Mouse (Mus musculus) layer of hippocampus, adult 2 months (tissue): Measurements from ENCODE around the gene Mafk. TPM values are rescaled to one million over a fixed set of nuclear protein-coding genes. Genes with fewer than 3 reads are reported as not detected.

ENCODE experiments used
- DNase-seq, 2 experiments: peaks; one replicate each; pipeline ENCODE4 v3.0.0; 2022; ENCODE audit warnings: low spot score in 2 of 2
- H3K27ac ChIP-seq: fragments of 200-600 bp; 2 replicates; pipeline ENCODE4 v1.8.1; 2022
- H3K4me3 ChIP-seq: fragments of 200-600 bp; 2 replicates; pipeline ENCODE4 v1.8.1; 2022; ENCODE audit warnings: mild to moderate bottlenecking
- CTCF ChIP-seq: fragments of 200-600 bp; conservative IDR thresholded peaks from 2 replicates; pipeline ENCODE4 v1.8.1; 2022; ENCODE audit warnings: antibody characterized with exemption, mild to moderate bottlenecking, moderate library complexity
- total RNA-seq, 2 experiments: library from RNA; stranded (reverse); gene quantifications; 2 replicates each; pipeline ENCODE4 v1.2.3; 2021

Gene Mafk
- total RNA-seq, 2 experiments from 2014 or later, result 9.2 to 9.9 TPM

DNA sequence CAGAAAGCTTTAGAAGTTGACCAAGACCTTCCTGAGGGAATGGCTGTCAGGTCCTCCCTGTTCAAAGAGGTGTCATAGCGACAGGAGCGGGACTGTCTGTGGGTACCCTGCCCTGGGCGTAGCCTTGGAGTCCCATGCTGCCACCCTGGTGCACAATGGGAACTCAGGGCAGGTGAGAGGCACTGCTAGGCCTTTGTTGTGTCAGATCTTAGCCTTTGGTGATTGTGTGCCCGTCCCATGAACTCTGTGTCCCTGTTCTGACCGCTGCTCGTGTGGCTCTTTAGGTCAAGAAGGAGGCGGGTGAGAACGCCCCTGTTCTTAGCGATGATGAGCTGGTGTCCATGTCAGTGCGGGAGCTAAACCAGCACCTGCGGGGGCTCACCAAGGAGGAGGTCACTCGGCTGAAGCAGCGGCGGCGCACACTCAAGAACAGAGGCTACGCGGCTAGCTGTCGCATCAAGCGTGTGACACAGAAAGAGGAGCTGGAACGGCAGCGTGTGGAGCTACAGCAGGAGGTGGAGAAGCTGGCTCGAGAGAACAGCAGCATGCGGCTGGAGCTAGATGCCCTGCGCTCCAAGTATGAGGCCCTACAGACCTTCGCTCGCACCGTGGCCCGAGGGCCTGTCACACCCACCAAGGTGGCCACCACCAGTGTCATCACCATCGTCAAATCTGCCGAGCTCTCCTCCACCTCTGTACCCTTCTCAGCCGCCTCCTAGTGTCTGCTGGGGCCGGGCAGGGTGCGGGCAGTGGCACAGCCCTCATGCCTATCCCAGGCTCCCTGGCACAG is 8.7 kb downstream of the Mafk start:
- no peak overlapping the region for H3K27ac ChIP-seq
- no peak for TF ChIP-seq CTCF
- no peak overlapping the region for H3K4me3 ChIP-seq
- DNase-seq, result no peak

DNA sequence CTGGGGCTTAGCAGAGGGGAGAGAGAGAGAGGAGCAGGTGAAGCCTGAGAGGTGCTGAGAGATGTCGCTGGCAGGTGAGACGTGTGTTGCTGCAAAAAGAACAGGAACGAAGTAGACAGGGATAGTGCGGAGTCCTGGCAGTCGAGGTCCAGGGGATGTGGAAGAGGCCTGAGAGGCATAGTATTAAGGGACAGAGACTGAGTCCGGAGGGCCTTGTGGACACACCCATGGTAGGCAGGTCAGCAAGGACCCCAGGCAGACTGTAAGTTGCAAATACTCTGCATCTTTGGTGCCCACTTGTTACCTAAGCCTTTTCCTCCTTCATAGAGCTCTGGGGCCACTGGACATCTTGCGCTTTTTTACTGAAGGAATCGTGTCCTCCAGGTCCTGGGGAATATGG is 9.9 kb downstream of the Mafk start:
- H3K27ac ChIP-seq, result no peak overlapping the region
- no peak for TF ChIP-seq CTCF
- no peak for DNase-seq
- no peak overlapping the region for H3K4me3 ChIP-seq

DNA sequence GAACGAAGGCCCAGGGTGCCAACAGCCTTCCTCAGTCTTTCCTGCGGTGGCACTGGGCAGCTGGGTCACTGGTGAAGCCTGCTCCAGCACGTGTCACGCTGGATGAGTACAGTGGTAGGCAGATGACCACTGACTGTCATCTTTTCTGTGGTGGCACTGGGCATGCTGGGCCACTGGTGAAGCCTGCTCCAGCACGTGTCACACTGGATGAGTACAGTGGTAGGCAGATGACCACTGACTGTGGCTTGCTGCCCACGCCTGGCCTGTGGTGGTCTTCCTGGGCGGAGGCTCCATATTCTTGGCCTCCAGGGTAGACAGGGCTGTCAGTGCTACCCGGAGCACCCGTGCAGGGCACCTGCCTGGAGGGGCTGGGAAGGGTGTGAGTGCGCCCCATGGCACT is 10.6 kb downstream of the Mafk start:
- no peak for TF ChIP-seq CTCF
- no peak for DNase-seq
- Histone ChIP-seq H3K27ac (no peak overlapping the region), H3K4me3 (no peak overlapping the region)

DNA sequence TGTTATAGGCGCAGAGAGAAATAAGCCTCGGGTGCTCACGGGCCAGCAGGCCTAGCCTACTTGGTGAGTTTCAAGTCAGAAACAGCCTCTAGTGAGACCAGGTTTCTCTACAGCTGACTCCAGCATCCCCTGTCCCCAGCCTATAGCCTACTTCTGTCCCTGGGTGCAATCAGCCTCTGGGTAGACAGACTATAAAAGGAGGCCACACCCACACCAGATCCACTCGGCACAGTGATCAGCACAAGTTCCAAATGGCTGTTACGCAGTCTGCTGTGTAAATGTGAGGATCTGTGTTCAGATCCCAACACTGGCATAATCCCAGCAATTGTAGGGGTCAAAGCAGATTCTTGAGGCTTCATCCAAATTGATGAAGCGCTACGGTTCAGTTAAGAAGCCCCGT is 11.9 kb downstream of the Mafk start:
- no peak for TF ChIP-seq CTCF
- H3K27ac ChIP-seq, result no peak overlapping the region
- H3K4me3 ChIP-seq, result no peak overlapping the region
- no peak for DNase-seq

DNA sequence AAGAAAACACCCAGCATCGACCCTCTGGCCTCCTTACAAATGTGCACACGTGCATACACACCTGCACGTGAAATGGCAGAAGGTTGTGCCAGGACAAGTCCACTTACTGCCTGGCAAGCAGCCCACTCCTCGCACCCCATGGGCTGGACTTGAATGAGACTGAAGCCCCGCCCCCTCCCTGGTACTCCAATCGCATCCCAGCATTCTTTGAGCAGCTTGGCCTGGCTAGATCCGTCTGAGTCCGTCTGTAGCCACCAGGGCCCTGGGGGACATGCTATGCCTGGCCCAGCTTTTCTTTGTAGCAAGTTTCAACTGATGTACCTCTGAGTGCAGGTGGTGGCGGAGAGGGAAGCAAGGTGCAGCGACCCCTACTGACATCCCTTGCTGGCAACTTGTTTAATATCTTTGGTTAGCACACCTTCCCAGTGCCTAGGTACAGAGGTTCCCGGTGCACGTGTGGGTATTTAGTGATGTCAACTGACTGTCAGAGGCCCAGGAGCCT is 12.3 kb downstream of the Mafk start:
- H3K27ac ChIP-seq, result no peak overlapping the region
- H3K4me3 ChIP-seq, result no peak overlapping the region
- TF ChIP-seq CTCF, result peak; percentile 58
- no peak for DNase-seq

DNA sequence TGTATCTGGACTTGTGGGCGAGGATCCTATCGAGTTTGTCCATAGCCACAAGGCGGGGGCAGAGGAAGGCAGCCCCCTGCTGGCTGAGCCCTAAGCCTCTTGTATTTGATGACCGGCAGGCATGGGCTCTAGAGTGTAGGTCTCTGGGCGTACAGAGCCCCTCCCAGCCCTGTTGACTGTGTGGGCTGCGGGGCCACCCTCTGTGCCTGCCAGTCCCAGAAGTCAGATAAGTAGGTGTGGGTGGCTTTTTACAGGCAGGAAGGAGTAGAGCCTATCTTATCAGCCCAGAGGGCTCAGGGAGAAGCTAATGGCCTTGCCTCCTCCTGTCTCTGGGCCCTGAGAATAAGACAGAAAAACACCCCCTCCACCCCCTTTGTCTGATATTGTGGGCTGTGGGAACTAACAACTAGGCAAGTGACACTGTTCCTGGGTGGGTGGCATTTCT is 12.8 kb downstream of the Mafk start:
- Histone ChIP-seq H3K27ac (no peak overlapping the region), H3K4me3 (no peak overlapping the region)
- TF ChIP-seq CTCF, result no peak
- DNase-seq, result no peak

DNA sequence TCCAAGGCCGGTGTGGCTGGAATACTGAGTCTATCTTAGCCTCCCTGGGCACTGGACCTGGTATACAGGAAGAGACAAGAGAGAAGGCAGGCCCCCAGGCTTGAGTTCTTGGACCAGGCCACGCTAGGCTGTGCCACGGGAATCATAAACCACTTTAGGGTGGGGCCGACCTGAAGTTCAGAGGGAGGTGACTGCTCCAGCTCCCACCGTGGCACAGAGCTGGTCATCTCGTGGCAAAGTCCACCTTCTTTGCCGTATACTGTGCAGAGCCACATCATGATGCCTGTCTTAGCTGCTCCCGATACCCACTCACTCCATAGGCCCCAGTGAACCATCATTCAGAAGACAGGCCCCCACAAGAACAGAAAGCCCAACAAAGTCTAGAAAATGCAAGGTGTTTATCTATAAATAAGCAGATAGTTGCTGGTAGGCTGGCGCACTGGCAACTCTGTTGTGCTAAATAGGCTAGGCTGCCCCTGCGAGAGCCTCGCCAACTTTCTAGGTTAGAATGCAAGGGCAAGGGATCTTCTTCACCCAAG is 13.3 kb downstream of the Mafk start:
- Histone ChIP-seq H3K27ac (no peak overlapping the region), H3K4me3 (no peak overlapping the region)
- no peak for TF ChIP-seq CTCF
- DNase-seq, result no peak

DNA sequence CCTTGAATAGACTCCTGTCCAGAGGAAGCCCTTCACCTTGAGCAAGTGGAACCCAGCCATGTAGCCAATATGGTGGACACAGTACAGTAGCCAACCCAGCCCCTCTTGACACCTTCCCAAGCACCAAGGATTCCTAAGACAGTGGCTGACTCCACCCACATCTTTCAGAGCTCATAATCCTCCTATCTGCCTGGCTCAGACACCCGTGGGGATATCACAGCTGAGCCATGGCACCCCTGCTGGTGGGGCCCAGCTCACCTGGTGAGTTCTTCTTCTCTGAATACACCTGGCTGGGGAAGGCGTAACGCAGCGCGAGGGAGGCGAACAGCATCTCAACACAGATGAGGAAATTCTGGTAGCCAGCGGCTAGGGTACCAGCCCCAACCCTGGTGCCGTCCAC is 14.6 kb downstream of the Mafk start:
- no peak for DNase-seq
- no peak overlapping the region for H3K27ac ChIP-seq
- TF ChIP-seq CTCF, result no peak
- H3K4me3 ChIP-seq, result no peak overlapping the region

DNA sequence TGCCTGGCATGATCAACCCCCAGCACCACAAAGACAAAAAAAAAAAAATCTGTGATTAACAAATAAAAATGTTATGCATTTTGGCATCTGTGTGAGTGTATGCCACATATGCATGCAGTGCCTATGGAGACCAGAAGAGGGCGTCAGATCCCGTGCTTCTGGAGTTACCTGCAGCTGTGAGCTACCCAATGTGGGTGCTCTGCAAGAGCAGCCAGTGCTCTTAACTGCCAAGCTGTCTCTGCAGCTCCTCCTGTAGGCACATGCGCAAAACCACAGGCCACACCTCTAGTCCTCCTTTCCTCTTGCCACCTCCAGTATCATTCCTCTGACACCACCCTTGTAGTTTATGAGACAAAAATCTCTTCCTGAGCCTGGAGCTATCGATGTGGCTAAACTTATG is 18.1 kb downstream of the Mafk start:
- TF ChIP-seq CTCF, result peak; percentile 52
- H3K4me3 ChIP-seq, result no peak overlapping the region
- DNase-seq, result no peak

DNA sequence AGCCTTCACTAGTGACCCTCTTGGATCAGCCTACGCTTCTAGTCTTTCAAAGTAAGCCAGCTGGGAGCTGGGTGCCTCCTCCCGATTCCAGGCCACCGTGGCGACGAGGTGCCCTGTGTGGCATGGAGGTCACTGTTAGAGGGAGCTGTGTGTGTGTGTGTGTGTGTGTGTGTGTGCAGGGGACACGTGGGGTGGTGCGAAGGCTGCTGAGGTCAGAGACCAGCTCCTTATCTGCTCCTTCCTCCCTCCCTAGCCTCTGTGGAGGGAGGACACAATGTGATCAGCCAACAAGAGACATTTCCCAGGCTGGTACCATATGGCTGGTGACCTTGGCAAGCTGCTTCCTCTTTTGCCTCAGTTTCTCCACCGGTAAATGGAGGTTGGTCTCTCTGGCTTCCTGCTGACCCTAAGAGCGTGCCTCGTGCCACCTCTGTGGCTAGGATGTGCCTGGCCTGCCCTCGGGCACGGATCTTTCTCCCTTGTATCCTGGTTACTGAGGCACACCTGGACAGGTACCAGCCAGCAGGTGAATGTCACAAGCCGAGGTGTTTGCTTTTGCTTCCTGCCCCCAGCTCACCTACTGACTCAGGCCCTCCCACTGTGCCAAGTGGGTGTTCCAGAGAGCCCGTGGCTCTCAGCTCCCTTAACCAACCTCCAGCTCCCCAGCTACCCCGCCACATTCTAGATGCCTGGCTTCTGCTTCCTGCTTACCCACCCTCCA is 20.5 kb downstream of the Mafk start:
- H3K27ac ChIP-seq, result no peak overlapping the region
- TF ChIP-seq CTCF, result no peak

More for the DNA sequence above, 18.1 kb downstream of the Mafk start:
- no peak overlapping the region for H3K27ac ChIP-seq

DNA sequence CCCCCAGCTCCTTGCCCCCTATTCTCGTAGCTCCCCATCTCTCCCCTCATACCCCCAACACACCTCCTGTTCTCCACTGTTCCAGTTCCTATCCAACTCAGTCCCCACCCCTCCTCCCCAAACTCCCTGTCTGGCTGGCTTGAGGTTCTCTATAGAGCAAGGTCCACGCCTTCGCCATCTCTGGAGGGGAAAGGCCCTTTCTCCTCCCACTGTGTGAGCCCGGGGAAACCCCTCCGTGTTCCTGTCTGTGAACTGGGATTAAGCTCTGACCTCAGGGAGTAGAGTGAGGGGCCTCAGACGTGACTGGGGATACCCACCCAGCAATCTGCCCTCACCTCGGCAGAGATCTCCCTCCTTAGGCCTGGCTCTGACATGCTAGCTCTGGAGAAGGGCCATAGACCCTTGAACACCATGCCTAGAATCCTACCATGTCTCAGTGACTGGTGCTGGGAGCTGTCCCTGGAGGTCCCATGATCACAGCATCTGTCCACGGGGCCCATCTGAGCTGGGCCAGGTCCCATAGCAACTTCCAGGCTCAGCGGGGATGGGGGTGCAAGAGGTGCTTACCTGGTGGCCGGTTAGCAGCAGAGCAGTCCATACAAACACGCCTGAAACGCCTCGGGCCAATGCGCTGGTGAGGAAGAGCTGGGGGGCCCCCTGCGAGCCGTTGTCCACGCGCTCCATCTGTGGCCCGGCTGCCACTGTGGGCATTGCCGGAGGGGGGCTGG is 21.2 kb downstream of the Mafk start:
- no peak for TF ChIP-seq CTCF
- no peak overlapping the region for H3K27ac ChIP-seq
- DNase-seq, result no peak
- H3K4me3 ChIP-seq, result no peak overlapping the region

More for the DNA sequence above, 20.5 kb downstream of the Mafk start:
- H3K4me3 ChIP-seq, result no peak overlapping the region
- DNase-seq, result no peak

DNA sequence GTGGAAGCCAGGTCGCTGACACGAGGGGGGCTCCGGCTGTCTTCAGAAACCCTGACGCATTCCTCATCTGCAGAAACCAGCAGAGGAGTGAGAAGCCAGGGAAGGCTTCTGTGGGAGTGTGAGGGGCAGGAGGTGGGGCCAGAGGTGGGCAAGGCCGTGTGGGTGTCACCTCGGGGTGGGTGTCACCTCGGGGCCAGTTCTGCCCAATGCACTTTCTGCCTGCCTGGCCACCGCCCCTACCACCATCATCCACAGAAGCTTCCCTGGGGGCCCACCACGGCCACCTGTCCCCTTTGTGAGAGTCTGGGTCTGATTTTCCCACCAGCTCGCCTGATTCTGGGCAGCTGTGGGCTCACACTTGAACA is 21.8 kb downstream of the Mafk start:
- TF ChIP-seq CTCF, result no peak
- Histone ChIP-seq H3K27ac (no peak overlapping the region), H3K4me3 (no peak overlapping the region)
- no peak for DNase-seq

DNA sequence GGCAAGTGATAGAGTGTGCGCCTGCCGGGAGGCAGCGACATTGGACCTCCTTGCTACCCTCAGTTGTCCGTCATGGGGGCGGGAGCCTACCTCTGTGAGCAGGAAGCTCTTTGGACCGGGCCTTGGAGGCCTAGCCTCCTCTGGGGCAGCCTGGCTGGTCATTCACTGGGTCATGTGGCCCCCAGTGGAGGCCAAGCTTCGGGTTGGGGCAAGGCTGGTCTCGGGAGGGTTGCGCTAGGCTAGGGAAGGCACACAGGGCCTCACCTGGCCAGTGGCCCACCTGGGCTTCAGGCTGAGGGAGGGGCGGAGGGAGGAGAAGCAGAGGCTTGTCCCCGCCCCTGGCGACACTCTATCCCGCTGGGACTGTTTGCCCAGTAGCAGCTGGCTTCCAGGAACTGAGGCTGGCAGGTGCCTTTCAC is 22.7 kb downstream of the Mafk start:
- no peak overlapping the region for H3K4me3 ChIP-seq
- no peak for DNase-seq
- H3K27ac ChIP-seq, result no peak overlapping the region
- TF ChIP-seq CTCF, result no peak
